Mouse (Mus musculus): Measurements from ENCODE around the gene Sap25. TPM values are rescaled to one million over a fixed set of nuclear protein-coding genes. Genes with fewer than 3 reads are reported as not detected.
A peak's percentile ranks its signal among the peaks of the same experiment; 100 is the strongest.
"Not testable (repeated sequence)": the region's sequence is repeated elsewhere in the genome, so short reads cannot be mapped to it uniquely, and the experiment has no call there.

Gene Sap25
- total RNA-seq (2021), result 1 to 10 TPM; 2.6 to 3.0 TPM
- long read RNA-seq, experiment 1, partial matches to known transcripts, result 0 of 2 reads
- long read RNA-seq, experiment 1, other reads (novel, unspliced or antisense), result 0 of 2 reads
- long read RNA-seq, experiment 2, result 0 reads

DNA sequence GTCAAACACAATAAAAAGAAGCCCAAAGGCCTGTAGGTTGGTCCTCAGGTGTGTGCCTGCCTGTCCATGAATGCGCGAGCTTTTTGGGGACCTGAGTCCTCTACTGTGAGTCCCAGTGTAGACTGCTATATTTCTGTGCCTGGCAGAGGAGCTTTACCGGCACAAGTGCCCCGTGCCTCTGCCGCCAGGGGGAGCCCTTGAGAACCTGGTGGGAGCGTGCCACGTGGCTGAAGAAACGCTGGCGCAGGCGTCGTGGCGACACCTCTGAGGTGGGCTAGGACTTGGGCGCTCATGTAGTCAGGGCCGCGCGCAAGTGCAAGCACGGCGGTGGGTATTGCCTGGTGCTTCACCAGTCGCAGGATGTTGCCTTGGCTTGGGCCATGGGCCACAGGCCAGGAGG lies at the start of gene Sap25:
Gene Sap25 (plus strand): TSS at position 281 of the 400 bp plus-strand sequence.
- DNase-seq (ENCODE audit: low spot score), result no peak

DNA sequence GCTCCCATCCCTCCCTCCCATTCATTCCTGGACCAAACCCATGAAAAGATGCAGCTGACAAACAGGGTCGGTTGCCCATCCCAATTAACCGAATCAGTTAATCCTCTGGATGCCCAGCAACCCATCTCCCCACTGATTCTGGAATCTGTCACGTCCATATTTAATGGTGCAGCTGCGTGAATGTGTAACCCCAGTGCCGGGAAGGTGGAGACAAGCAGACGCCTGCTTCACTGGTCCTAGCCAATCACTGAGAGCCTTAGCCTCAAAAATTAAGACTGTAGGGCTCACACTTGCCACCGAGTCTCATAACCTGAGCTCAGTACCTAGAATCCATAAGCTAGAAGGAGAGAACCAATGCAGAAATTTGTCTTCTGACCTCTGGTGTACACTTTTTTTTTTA lies 45.2 kb upstream of the Sap25 start:
- DNase-seq (ENCODE audit: low spot score), result no peak

DNA sequence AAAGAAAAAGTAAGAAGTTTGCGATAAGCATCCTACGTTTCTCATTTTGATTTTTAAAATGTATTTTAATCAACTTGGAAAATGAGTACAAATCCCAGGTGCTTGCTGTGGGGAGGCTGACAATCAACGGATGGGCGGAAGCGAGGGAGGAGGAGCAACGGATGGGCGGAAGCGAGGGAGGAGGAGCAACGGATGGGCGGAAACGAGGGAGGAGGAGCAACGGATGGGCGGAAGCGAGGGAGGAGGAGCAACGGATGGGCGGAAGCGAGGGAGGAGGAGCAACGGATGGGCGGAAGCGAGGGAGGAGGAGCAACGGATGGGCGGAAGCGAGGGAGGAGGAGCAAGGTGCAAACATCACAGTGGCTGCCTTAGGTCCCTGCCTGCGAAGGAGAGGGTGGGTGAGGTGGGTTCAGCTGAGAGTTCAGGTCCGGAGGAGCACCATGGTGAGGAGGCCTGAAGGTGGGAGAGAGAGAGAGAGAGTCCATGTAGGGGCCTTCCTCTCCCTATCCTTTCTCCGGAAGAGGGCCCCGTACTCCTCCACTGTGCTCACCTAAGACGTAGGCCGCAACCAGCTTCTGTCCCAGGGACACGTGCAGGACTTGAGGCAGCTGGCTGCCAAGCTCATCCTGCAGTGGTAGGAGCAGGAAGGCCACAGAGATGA lies 44.4 kb upstream of the Sap25 start:
- DNase-seq (ENCODE audit: low spot score), result no peak

DNA sequence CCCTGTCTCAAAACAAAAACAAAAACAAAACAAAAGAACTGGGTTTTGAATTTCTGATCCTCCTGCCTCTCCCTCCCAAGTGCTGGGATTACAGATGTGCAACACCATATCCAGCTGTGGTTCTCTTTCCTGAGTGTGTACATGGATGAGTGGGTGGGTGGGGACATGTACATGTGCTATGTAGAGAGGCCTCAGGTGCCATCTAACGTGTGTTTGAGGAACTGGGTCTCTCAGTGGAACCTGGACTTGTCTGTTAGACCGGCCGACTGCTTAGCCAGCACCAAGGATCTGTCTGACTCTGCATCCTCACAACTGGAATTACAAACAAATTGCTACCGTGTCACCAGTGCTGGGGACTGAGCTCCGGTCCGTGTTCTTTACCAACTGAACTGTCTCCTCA lies 43.5 kb upstream of the Sap25 start:
- DNase-seq (ENCODE audit: low spot score), result no peak

DNA sequence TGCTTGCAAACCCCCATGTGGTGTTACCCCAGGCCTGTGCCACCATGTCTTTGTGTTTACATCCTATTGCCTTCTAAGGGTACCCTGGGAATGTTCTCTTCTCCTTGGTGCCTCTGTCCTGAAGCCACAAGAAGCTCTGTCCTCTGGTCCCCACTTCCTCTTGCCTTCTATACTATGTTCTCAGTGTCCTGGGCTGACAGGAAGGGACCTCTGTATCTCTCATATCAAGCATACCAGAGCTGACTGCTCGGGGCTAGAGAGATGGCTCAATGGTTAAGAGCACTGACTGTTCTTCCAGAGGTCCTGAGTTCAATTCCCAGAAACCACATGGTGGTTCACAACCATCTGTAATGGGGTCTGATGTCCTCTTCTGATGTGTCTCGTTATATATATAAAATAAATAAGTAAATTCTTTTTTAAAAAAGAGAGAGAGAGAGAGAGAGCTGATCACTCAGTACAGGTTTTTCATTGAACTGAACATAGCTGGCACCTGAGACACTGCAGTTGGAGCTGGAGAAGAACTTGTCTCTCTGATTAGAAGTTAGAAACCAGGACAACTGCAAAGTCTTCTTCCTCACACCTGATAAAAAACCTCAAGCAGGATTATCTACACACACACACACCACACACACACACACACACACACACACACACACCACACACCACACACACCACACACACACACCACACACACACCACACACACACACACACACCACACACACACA lies 42.9 kb upstream of the Sap25 start:
- DNase-seq (ENCODE audit: low spot score), result no peak

DNA sequence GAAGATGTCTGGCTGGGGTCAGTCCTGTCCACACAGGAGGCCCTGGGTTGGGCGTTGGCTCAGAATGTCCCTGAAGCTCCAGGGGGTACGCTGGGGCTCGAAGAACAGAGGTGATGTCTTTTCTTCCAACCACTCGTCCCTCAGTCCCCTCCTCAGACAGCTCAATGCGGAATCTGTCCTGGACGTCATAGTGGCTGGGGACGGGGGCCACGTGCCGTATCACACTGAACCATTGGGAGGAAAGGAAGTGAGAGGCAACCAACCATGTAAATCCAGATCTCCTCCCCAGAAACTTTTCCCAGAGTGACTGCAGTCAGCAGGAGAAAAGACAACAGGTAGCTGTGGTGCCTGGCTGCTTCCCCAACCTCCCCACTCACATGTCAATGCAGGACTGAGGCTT lies 41.5 kb upstream of the Sap25 start:
- no peak for DNase-seq (ENCODE audit: low spot score)

DNA sequence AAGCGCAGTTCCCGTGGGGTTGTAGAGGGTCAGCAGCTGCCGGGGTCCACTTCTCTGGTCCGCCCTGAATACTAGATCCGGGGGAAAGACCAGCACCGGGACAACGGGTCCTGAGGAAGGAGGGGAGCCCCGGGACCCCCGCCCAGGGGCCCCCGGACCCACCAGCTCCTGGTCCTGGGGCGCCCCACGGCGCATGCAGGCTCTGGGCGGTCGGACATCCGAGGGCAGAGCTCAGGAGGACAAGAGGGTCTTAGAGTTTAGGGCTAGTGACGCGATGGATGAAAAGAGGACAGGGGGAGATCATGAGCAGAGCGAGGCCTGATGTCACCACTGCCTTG lies 40.9 kb upstream of the Sap25 start:
- no peak for DNase-seq (ENCODE audit: low spot score)

DNA sequence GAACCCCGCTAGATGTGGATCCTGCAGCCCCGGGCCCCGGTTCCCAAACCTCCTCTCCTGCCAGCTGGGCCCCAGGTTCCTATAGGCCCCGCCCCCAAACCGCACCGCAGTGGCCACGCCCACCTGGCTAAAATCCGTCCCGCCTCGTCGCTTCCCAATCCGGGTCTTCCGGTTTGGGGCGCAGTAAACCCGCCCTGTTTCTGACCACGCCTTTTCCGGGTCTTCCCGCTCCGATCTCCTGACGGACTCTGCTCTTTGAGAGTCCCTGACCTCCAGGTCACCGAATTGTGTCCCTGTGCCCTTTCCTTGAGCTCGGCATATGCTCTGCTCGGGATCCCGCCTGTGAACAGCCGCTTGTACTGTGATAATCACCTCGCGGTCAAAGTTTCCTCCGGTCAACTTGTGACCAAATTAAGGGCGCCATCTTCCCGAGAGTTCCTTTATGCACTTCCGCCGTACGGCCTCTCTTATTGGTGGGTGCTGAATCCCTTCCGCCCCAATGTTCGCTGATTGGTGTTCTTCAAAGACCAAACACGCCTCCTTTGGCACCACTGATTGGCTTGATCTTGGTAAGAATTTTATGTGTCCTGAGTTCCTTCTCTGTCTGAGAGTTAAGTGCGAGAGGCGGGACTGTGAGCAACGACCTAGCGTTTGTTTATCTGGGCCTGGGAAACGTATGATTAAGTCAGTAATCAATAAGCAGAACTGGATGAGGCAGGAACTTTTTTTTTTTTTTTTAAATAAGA lies 40.3 kb upstream of the Sap25 start, which contains the start of gene Mospd3:
Gene Mospd3 (minus strand): TSS at position 440 of the 746 bp plus-strand sequence.
- DNase-seq (ENCODE audit: low spot score), result peak; percentile 97

DNA sequence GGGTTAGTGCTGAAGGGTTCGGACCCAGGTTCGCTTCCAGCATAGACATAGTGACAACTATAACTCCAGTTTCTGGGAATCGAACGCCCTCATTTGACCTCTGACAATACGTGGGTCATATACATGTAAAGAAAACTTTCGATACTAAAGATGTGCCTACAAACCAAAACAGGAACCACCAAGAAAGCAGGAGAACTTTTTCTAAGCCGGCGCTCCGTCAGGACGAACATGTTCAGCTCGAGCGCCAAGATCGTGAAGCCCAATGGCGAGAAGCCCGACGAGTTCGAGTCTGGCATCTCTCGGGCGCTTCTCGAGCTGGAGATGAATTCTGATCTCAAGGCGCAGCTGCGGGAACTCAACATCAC lies 39.8 kb upstream of the Sap25 start:
- DNase-seq (ENCODE audit: low spot score), result peak; percentile 46

DNA sequence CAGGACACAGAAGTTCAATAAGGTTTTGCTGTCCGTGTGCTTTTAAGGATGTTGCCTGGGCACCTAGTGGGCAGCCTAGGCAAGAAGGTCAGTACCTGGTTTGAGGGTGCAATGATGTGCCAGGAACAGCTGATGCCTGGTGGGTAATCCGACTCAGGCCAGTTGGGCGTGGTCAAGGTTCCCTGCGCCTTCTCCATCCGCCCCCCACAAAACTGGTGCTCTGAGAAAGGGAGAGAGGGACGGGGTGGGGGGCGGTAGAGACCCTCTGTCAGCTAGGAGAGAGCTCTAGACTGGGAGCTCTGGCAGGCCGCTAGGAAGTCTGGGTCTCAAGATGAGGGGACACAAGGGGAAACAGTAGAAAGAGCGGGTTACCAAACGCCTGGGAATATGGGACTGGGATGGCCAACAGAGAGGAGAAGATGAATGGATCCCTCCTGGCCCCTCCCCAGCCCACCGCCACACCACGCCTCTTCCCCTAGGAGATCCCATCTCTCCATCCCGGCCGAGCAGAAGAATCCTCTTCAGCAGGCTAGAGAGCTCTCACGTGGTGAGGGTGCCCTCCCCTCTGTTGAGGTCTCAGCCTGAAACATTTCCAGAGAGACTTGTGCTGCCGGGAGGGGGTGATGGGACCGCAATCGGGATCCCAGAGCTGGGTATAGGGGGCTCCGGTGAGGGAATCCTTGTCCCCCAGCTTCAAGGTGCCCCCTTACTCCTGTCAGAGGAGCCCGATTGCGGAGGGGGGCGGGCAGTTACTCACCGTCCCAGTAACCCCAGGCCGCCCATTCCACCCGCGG lies 33.1 kb upstream of the Sap25 start:
- no peak for DNase-seq (ENCODE audit: low spot score)

DNA sequence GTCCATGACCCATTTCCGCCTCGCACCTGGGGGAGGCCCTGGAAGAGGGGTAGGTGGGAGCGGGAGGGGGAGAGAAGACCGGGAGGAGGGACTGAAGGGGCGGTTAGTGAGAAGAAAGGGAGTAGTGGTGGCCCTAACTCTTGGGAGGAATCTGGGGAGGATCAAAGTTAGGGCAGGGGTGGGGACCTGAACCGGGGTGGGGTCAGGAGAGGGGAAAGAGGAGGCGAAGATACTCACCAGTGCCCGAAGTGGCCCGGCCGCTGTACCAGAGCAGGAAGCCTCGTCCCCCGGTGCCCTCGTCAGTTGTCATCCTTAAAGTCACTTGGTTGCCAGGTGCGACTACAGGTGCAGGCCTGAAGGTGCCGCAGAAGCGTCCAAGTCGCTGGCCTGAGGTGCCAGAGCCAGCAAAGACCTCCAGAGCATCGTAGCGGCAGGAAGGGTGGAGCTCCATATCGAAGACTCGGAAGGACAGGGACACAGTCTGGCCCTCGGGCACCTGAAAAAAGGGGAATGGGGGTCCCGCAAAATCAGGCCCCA lies 32.4 kb upstream of the Sap25 start:
- DNase-seq (ENCODE audit: low spot score), result no peak

DNA sequence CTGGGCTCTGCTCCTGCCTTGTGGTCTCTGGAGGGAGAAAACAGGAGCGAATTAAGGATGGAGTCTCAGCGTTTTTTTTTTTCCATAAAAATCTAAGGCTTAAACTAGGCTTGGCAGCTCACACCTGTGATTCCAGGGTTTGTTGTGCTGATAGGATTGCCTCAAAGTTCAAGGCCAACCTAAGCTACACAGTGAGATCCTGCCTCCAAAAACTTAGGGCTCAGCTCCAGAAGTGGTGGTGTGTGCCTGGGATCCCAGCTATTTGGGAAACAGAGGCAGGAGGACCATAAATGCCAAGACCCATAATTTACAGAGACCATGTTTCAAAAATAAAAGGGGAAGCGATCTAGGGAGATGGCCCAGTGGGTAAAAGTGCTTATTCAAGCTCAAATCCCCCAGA lies 31.8 kb upstream of the Sap25 start:
- DNase-seq (ENCODE audit: low spot score), result no peak

DNA sequence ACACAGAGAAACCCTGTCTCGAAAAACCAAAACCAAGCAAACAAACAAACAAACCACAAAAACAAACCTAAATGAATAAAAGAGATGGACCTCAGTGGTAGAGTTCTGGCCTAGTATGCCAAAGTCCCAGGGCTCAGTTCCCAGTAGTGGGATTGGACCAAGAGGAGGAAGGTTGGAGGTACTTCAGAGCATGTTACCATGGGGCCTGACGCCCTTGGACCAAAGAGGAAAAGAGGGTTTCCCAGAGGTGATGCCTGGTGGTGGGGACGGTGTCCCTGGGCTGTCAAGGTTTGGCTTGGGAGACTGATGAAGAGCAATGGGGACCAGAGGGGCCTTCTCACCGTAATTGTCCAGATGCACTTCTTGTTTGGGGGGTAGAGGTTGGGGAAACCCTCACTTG lies 31.1 kb upstream of the Sap25 start:
- no peak for DNase-seq (ENCODE audit: low spot score)

DNA sequence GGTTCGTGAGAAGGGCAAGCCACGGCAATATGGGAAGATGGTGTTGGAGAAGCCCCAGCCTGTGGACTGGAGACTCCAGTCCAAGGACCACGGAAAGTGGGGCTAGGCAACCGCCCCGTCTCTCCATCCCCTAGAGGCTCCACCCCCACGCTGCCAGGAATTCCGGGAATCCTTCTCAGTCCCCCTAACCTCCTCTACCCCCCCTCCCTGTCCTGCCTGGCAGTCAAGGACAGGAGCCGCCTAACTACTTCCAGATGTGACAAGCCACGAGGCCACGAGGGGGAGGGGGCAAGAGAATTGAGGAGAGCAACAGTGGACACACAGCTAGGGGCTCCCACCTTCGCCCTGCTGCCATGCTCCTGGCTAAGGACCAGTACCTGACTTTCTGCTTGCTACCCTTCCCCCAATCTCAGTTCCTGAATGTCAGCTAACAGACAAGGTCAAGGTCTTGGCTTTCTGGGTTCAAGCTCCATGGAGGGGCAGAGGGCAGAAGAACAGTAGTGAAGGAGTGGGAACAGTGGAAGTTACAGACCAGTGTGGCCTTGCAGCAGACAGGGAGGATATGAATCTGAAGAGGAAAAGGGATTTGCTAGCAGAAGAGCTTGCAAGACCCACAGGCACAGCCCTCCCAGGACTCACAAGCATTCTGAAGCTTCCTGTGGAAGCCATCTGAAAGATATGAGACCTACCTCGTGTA lies 30.4 kb upstream of the Sap25 start:
- peak; percentile 89 for DNase-seq (ENCODE audit: low spot score)

DNA sequence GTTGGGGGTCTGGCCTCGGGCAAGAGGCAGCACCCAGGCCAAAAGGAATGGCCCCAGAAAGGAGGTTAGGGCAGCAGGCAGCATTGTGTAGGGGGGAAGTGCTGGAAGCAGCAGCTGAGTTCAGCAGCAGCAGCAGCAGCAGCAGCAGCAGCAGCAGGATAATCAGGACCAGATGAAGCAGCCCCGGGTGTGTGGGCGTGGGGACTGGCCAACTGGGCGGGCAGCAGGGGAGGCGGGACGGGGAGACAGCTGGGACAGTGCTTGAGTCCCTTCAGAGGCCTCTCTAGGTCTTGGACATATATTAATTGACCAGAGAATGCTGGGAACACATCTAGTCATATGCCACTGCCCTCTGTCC lies 29.9 kb upstream of the Sap25 start:
- DNase-seq (ENCODE audit: low spot score), result peak; percentile 79

DNA sequence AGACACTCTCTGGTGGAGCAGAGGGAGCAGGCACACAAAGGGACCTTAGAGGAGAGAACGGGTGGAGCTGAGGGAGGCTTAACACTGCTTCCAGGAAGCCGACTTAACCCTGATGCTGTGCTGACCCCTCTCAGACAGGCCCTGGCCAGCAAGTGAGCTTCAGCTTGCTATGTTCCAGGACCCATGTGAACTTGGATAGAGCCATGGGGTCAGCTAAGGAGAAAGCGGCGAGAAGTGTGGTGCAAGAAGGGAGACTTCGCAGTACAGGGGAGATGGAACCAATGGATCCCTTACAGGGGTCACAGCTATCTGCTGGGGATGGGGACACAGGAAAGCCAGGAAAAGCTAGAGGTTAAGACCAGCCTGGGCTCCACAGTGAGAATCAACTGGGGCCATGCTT lies 28.1 kb upstream of the Sap25 start:
- peak; percentile 38 for DNase-seq (ENCODE audit: low spot score)

DNA sequence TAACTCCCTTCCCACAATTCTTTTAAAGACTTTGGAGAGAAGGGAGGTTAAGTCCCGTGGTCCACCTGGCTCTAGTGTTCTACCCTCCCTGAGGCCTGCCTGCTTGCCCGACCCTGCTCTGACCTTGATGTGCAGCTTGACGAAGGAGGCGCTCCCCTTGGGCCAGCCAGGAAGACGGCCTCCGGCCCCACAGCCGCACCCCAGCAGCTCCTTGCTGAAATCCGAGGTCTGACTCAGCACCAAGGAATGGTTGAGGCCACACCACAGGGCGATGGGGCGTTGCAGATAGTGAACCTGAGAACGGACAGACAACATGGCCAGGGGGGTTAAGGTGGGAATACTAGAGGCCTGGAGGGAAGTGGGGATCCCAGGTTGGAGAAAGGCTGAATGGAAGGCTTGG lies 27.6 kb upstream of the Sap25 start, which contains the start of gene Pcolce:
Gene Pcolce (minus strand): TSS at position 235 of the 400 bp plus-strand sequence.
- DNase-seq (ENCODE audit: low spot score), result peak; percentile 50

DNA sequence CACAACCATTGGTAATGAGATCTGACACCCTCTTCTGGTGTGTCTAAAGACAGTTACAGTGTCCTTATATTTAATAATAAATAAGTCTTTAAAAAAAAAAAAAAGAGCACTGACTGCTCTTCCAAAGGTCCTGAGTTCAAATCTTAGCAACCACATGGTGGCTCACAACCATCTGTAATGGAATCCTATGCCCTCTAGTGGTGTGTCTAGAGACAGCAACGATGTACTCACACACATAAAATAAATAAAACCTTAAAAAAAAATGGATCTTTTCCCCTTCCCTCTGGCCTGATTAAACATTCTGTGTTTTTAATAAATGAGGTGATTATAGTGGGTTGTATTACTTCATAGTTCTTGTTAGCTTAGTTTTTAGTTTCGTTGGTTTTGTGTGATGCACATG lies 26.2 kb upstream of the Sap25 start:
- not testable (repeated sequence) for DNase-seq (ENCODE audit: low spot score)

DNA sequence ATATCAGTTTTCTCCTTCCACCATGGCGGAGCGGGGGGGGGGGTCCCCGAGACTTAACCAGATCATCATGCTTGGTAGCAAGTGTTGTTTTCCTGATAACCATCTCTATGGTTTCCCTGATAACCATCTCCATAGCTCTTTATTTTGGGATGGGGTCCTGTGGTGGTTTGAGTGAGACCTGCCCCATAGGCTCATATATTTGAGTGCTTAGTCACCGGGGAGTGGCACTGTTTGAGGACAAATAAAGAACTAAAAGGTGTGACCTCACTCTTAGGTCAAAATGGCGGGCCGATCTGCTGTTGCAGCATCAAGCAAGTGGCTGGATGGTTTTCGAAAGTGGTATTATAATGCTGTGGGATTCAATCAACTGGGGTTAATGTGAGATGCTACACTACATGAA lies 25.8 kb upstream of the Sap25 start:
- no peak for DNase-seq (ENCODE audit: low spot score)

DNA sequence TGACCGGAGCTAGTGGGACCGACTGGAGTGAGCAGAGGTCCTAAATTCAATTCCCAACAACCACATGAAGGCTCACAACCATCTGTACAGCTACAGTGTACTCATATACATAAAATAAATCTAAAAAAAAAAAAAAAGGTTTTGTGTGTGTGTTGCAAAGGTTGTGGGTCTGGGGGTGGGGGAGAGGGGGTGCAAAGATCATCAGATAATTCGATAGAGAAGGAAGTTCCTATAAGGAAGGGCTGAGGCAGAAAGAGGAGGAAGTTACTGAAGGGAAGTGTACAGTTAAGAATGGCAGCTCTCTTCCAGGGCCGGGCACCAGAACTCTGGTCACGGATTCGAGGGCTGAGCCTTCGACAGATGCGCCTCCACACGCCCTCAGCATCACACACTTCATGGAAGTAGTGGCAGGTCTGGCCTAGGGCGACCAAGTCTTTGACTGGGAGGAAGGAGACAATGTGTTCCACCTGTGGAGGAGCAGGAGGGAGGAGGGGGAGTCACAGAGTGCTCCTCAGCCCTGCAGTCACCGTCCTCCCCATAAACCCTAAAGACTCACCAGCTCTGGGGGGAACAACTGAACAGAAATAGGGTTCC lies 17.1 kb upstream of the Sap25 start:
- no peak for DNase-seq (ENCODE audit: low spot score)
